Mouse (Mus musculus): ENCODE measurements around the gene Mtor.
A peak's percentile ranks its signal among the peaks of the same experiment; 100 is the strongest.

Gene Mtor

GRCm38 (mm10) chr4:148593996-148594395 is 145.6 kb downstream of the Mtor start:
- no peak for DNase-seq (ENCODE audit: low spot score in 2 of 2)

GRCm38 (mm10) chr4:148595916-148596315 is 147.5 kb downstream of the Mtor start:
- DNase-seq (ENCODE audit: low spot score in 2 of 2), result no peak

GRCm38 (mm10) chr4:148596731-148597130 is 148.3 kb downstream of the Mtor start:
- no peak for DNase-seq (ENCODE audit: low spot score in 2 of 2)

- DNase-seq (ENCODE audit: low spot score in 2 of 2), result no peak
These were observed 150.4 kb downstream of the Mtor start for GRCm38 (mm10) chr4:148598826-148599225.

GRCm38 (mm10) chr4:148600316-148600715 is 151.9 kb downstream of the Mtor start:
- no peak for DNase-seq (ENCODE audit: low spot score in 2 of 2)

GRCm38 (mm10) chr4:148601871-148602270 is 153.5 kb downstream of the Mtor start:
- no peak for DNase-seq (ENCODE audit: low spot score in 2 of 2)

GRCm38 (mm10) chr4:148602357-148603120 is 154.1 kb downstream of the Mtor start, which contains the start of gene Masp2:
TSS of gene Masp2 (plus strand) at chr4:148602554.
- DNase-seq (ENCODE audit: low spot score in 2 of 2), result no peak

- no peak for DNase-seq (ENCODE audit: low spot score in 2 of 2)
These were observed 155.1 kb downstream of the Mtor start for GRCm38 (mm10) chr4:148603376-148604139.

GRCm38 (mm10) chr4:148604141-148604540 is 155.7 kb downstream of the Mtor start:
- no peak for DNase-seq (ENCODE audit: low spot score in 2 of 2)

GRCm38 (mm10) chr4:148604541-148605165 is 156.2 kb downstream of the Mtor start:
- DNase-seq (ENCODE audit: low spot score in 2 of 2), result peak; percentile 32 to 65

Measured in spleen, postnatal 14 days (tissue).